Mouse (Mus musculus): ENCODE data around the gene Cbl. TPM values are rescaled to one million over a fixed set of nuclear protein-coding genes. Genes with fewer than 3 reads are reported as not detected.
A peak's percentile ranks its signal among the peaks of the same experiment; 100 is the strongest.

Cbl gene
- polyA plus RNA-seq, 1 experiment from 2014 or later: 22.9 TPM

DNA sequence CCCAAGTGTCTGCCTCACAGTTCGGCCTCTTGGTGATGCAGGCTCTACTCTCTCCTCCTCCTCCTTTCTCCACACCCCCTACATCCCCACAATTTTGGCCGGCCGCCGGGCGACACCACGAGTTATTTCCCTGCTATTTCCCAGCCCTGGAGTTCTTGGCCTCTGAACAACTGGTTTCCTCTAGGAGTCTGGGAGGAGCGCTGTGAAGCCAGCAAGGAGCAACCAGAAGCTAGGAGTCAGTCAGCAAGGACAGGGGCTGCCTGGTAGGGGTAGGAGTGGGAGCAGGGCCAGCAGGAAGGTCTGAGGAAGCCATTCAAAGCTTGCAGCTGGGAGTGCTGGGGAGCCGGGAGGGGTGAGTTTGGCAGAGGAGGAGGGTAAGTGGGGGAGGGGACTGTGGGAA is 126.7 kb downstream of the Cbl start, which contains the start of gene C1qtnf5:
C1qtnf5 (plus strand) TSS at position 136 of the 400 bp plus-strand sequence.
- Histone ChIP-seq H3K27ac (peak within 1 kb of the TSS; percentile 86), H3K9ac (peak within 1 kb of the TSS; percentile 22; the same call in 1 of the 2 replicates), H3K27me3 (no peaks in the 10 kb centered on the region), H3K4me3 (replicated peaks) (peak within 1 kb of the TSS; percentile 23), H3K9me3 (replicated peaks) (no peaks in the 10 kb centered on the region), H3K4me1 (peaks cover 65% of the 10 kb centered on the region), H3K4me2 (peak within 1 kb of the TSS; percentile 55), H3K36me3 (peaks cover 36% of the 10 kb centered on the region)
- ATAC-seq (replicated peaks; ENCODE audit: low FRiP score): peak; percentile 55
- WGBS: 20% methylated on average over 8 of the region's 8 CpGs

GRCm38 (mm10) chr9:44106596-44106995 is 127.3 kb downstream of the Cbl start:
- Histone ChIP-seq H3K9ac (0 out of 2 replicates have a peak overlapping the region, but pooled peaks have one; percentile 22), H3K4me2 (0 out of 2 replicates have a peak overlapping the region, but pooled peaks have one; percentile 55), H3K4me3 (replicated peaks) (no peak overlapping the region; the same call in 1 of the 2 replicates), H3K9me3 (replicated peaks) (no peaks in the 10 kb centered on the region), H3K4me1 (peaks cover 65% of the 10 kb centered on the region), H3K27me3 (no peaks in the 10 kb centered on the region), H3K36me3 (peaks cover 36% of the 10 kb centered on the region), H3K27ac (peak overlapping the region; percentile 86)
- WGBS: 71% methylated on average over 4 of the region's 4 CpGs
- no peak for ATAC-seq (replicated peaks; ENCODE audit: low FRiP score)

- H3K27ac ChIP-seq: no peak overlapping the region
Observed at GRCm38 (mm10) chr9:44106182-44106581, 127.7 kb downstream of the Cbl start.

GRCm38 (mm10) chr9:44105781-44106180 is 128.1 kb downstream of the Cbl start:
- Histone ChIP-seq H3K4me3 (replicated peaks) (no peak overlapping the region), H3K9ac (no peak overlapping the region), H3K27ac (no peak overlapping the region), H3K4me1 (peaks cover 66% of the 10 kb centered on the region), H3K9me3 (replicated peaks) (no peaks in the 10 kb centered on the region), H3K27me3 (no peaks in the 10 kb centered on the region), H3K36me3 (peaks cover 36% of the 10 kb centered on the region), H3K4me2 (no peak overlapping the region)
- ATAC-seq (replicated peaks; ENCODE audit: low FRiP score): no peak
- 79% methylated on average over 10 of the region's 10 CpGs for WGBS

More at GRCm38 (mm10) chr9:44106182-44106581, 127.7 kb downstream of the Cbl start:
- Histone ChIP-seq H3K4me1 (peaks cover 68% of the 10 kb centered on the region), H3K27me3 (no peaks in the 10 kb centered on the region), H3K4me3 (replicated peaks) (no peak overlapping the region), H3K4me2 (no peak overlapping the region), H3K36me3 (peaks cover 36% of the 10 kb centered on the region), H3K9me3 (replicated peaks) (no peaks in the 10 kb centered on the region), H3K9ac (no peak overlapping the region)
- 78% methylated on average over 7 of the region's 7 CpGs for WGBS
- ATAC-seq (replicated peaks; ENCODE audit: low FRiP score): no peak

GRCm38 (mm10) chr9:44104881-44105280 is 129.0 kb downstream of the Cbl start:
- Histone ChIP-seq H3K4me3 (replicated peaks) (no peak overlapping the region), H3K27me3 (no peaks in the 10 kb centered on the region), H3K4me1 (peaks cover 57% of the 10 kb centered on the region), H3K4me2 (no peak overlapping the region), H3K9ac (no peak overlapping the region), H3K36me3 (peaks cover 35% of the 10 kb centered on the region), H3K9me3 (replicated peaks) (no peaks in the 10 kb centered on the region), H3K27ac (no peak overlapping the region)
- 89% methylated on average over 7 of the region's 7 CpGs for WGBS
- ATAC-seq (replicated peaks; ENCODE audit: low FRiP score): no peak

- no peaks in the 10 kb centered on the region for H3K27me3 ChIP-seq
- H3K4me2 ChIP-seq: peak within 1 kb of the TSS; percentile 12; the same call in 1 of the 2 replicates
- 0 out of 2 replicates have a peak within 1 kb of the TSS, but pooled peaks have one; percentile 13 for H3K27ac ChIP-seq
- peaks cover 23% of the 10 kb centered on the region for H3K4me1 ChIP-seq
- H3K9ac ChIP-seq: no peak within 1 kb of the TSS
- H3K36me3 ChIP-seq: peaks cover 20% of the 10 kb centered on the region
- no peaks in the 10 kb centered on the region for H3K9me3 ChIP-seq (replicated peaks)
- 47% methylated on average over 9 of the region's 9 CpGs for WGBS
- H3K4me3 ChIP-seq (replicated peaks): no peak within 1 kb of the TSS
- ATAC-seq (replicated peaks; ENCODE audit: low FRiP score): peak; percentile 31; the same call in 1 of the 2 replicates
Observed at GRCm38 (mm10) chr9:44101490-44101889, 132.4 kb downstream of the Cbl start, which contains the start of gene Mfrp. Gene Mfrp (plus strand): TSS chr9:44101729.

GRCm38 (mm10) chr9:44096536-44096935 is 137.3 kb downstream of the Cbl start:
- 47% methylated on average over 9 of the region's 9 CpGs for WGBS
- Histone ChIP-seq H3K36me3 (peaks cover 28% of the 10 kb centered on the region), H3K9ac (no peak overlapping the region), H3K9me3 (replicated peaks) (no peaks in the 10 kb centered on the region), H3K4me1 (peaks cover 16% of the 10 kb centered on the region), H3K4me3 (replicated peaks) (no peak overlapping the region), H3K27ac (0 out of 2 replicates have a peak overlapping the region, but pooled peaks have one; percentile 14), H3K4me2 (no peak overlapping the region), H3K27me3 (no peaks in the 10 kb centered on the region)
- no peak for ATAC-seq (replicated peaks; ENCODE audit: low FRiP score)

DNA sequence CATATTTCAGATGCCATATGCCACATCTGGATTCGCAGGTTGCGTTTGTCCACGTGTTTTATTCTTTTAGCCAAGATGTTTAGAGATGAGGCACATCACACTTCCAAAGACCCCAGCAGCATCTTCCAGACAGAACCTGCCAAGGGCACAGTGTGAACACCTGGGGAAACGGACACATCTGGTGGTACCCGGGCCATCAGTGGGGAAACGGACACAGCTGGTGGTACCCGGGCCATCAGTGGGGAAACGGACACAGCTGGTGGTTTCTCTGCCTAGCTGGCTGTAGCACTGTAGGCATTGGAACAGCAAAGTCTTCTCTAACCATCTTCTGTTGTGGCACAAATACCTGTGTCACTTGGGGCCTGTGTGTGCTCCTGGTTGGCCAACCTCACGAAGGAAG is 138.1 kb downstream of the Cbl start:
- Histone ChIP-seq H3K4me1 (peaks cover 13% of the 10 kb centered on the region), H3K4me3 (replicated peaks) (no peak overlapping the region), H3K9me3 (replicated peaks) (no peaks in the 10 kb centered on the region), H3K27me3 (no peaks in the 10 kb centered on the region), H3K9ac (no peak overlapping the region), H3K27ac (no peak overlapping the region), H3K36me3 (peaks cover 36% of the 10 kb centered on the region), H3K4me2 (no peak overlapping the region)
- WGBS: 92% methylated on average over 9 of the region's 9 CpGs
- ATAC-seq (replicated peaks; ENCODE audit: low FRiP score): no peak

DNA sequence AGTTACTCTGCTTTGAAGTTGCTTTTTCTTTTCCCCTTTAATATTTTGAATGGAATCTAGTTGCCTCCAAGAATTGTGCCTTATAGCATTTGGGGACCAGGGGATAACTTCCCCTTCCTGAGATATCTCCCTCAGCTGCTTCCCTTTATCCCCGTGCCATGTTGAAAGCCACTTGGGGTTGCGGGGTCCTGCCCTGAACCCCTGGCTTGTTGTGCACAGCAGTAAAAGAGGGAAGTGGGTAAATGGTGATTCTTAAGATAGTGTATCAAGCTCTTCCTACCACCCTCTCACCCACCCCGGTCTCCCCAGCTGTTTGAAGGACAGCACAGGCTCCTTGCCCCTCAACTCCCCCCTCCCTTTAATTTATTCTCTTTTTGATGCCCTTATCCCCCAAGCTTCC is 139.1 kb downstream of the Cbl start:
- 84% methylated on average over 3 of the region's 3 CpGs for WGBS
- H3K4me1 ChIP-seq: peaks cover 18% of the 10 kb centered on the region
- no peak for ATAC-seq (replicated peaks; ENCODE audit: low FRiP score)
- H3K9ac ChIP-seq: no peak overlapping the region
- H3K36me3 ChIP-seq: peaks cover 33% of the 10 kb centered on the region
- no peak overlapping the region for H3K4me2 ChIP-seq
- H3K27me3 ChIP-seq: no peaks in the 10 kb centered on the region
- H3K27ac ChIP-seq: no peak overlapping the region
- no peaks in the 10 kb centered on the region for H3K9me3 ChIP-seq (replicated peaks)
- H3K4me3 ChIP-seq (replicated peaks): no peak overlapping the region

DNA sequence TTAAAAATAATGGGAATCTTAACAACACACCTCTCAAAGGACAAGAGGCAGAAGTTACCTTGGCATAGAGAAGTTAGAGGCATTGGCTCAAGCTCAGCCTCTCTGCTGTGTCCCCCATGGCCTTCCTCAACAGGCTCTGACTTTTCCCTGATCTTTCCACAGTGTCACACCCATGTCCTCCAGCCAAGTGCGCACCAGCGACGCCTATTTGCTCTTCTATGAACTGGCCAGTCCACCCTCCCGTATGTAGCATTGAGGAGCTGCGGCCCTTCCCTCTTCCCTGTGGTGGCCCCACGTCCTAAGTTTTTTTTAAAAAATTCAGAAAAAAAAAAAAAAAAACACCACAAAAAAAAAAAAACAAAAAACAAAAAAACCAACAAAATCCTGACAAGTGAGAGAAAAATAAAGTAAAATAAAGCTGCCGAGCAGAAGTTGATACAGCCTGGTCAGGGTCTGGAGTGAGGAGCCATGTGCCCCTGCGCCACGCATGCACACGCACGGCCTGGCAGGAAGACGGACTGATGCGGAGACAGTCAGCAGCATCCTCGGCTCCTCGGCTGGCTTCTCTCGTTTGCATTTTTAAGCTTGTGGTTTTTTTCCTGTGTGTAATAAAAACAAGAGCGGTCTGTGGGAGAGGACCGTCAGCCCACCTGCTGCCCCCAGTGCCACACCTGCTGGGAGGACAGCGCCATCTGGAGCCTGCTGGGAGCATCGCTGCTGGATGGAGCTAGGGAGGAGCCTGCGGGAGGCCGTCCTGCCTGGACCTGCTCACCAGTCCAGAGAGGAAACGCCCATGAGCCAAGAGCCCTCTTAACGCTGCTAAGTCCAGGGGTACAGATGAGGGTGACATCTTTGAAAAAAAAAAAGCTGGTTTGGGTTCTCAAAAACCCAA is 140.0 kb downstream of the Cbl start:
- H3K9ac ChIP-seq: no peak overlapping the region
- no peak overlapping the region for H3K4me3 ChIP-seq (replicated peaks)
- peak; percentile 69 for ATAC-seq (replicated peaks; ENCODE audit: low FRiP score)
- peaks cover 33% of the 10 kb centered on the region for H3K36me3 ChIP-seq
- H3K4me1 ChIP-seq: peaks cover 27% of the 10 kb centered on the region
- WGBS: 32% methylated on average over 24 of the region's 24 CpGs
- no peak overlapping the region for H3K27ac ChIP-seq
- no peaks in the 10 kb centered on the region for H3K27me3 ChIP-seq
- no peaks in the 10 kb centered on the region for H3K9me3 ChIP-seq (replicated peaks)
- H3K4me2 ChIP-seq: peak overlapping the region; percentile 24; the same call in 1 of the 2 replicates

Data from kidney, embryonic 15.5 days (tissue).